Mouse (Mus musculus) kidney, adult 18-20 months (tissue): ENCODE measurements at regions not wholly inside any gene's neighbourhood (a gene's known extent, or its start where the extent isn't known, plus 50 kb on each side); places are given as distances from the start of the nearest gene placed in this dataset.

Source experiments
- DNase-seq: peaks from one replicate; pipeline ENCODE4 v3.0.0; 2021

DNA sequence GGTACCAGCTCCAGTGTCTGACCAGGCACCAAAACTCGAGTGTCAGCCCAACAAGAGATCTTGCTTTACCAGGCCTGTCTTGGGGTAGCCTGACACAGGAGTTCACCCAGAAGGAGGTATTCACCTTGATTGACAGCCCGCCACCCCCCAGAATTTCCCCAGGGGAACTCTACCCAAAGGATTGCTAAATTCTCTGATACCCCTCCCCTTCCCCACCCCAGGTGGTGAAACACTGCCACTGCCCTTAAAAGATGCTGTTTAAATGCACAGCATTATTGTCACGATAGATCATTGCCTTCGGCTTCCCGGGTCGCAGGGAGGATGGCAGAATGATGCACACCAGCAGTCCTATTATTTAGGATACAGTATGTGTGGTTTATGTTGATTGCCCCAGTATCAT lies 476.8 kb downstream of the Prss52 start:
- no peak for DNase-seq

DNA sequence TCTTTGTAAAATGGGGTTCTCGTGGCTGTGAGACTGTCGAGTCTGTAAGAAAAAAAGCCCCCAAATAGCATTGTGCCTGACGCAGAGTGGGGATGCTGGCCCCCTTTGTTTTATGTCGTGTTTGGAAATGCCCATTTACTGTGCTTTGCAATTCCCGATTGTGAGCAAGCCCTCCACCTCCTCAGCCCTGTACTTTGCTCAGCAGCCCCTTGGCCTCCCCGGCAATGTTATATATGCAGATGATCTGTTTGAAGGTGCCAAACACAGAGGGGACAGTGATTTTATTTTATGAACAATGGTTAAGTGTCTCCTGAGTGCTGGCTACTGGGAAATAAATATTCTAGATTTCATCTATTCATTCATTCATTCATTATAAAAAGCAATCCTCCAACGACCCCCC lies 477.6 kb downstream of the Prss52 start:
- DNase-seq, result no peak

GRCm38 (mm10) chr14:64582822-64583221 lies 478.7 kb downstream of the Prss52 start:
- DNase-seq, result no peak

- no peak for DNase-seq
Observed at GRCm38 (mm10) chr14:64584221-64584620, 480.1 kb downstream of the Prss52 start.

GRCm38 (mm10) chr14:64585081-64585470 lies 481.0 kb downstream of the Prss52 start:
- no peak for DNase-seq

DNA sequence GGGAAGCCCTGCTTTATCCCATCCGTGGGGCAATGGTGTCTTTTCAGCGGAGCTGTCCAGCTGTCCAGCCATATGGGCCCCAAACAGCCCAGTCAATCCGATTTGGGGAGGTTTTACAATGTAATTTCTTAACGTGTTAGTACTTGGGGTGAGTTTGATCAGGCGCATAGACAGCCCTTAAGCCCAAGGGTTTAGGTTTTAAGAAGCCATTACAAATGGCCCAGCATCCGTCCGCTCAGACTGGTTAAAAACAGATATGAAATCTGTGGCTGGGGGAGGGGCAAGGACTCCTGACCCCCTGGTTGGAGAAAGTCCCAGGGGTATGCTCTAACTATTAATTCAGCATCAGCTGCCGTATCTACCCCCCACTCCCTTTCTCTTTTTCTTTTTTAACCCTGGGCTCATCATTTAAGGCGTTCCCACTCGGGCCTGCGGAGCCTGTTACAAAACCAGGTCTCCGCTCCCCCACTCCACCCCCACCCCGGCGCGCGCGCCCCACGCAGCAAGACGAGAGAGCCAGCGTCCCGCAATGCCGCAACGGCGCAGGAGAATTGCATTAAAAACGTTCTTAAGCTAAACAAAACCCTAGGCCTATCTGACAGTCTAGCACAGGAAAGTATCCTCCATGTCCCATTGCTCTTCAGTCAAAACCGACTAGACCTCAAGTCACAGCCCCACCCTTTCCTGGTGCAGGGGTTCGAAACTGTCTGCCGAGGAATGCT lies 481.5 kb downstream of the Prss52 start:
- DNase-seq, result no peak

GRCm38 (mm10) chr14:64586386-64586859 lies 482.3 kb downstream of the Prss52 start:
- no peak for DNase-seq

DNA sequence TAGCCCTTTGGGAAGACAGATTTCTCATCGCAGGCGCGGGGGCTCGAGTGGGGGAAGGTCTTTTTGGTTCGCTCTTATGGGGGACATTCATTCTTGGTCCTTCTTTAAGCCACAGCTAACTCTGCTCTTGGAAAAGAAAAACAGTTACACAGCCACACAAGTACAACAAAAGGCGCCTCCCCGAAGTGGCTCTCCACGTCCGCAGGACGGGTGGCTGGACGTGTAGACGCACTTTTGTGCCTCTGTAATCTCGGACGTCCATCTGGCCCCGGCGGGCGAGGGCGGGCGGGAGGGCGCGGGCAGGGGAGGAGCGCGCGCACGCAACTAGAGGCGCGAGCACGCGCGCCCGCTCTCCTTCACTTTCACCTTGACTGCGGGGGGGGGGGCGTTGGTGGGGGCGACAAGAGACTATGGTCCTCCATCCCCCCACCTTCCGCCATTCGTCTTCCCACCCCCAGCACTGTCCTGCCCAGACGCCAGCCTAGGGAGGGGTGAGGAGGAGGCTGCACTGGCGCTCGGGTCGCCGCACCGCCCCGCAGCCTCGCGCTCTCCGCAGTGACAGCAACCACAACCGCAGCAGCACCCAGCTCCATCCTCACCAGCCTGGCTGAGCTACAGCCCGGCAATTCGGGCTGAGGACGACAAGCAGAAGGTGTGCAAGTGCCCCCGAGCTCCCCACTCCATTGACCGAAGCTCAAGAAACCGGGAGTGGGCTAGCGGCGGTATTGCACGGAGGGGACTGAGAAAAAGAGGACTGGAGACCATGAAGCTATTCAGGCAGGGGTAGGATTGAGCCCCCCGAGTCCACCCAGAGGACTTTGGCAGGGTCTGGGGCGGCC lies 483.0 kb downstream of the Prss52 start:
- no peak for DNase-seq

- no peak for DNase-seq
Observed at GRCm38 (mm10) chr14:64587699-64588434, 483.8 kb downstream of the Prss52 start.

GRCm38 (mm10) chr14:64588561-64588960 lies 484.5 kb downstream of the Prss52 start:
- DNase-seq, result no peak

- DNase-seq, result no peak
Observed at GRCm38 (mm10) chr14:64589126-64589525, 485.0 kb downstream of the Prss52 start.

DNA sequence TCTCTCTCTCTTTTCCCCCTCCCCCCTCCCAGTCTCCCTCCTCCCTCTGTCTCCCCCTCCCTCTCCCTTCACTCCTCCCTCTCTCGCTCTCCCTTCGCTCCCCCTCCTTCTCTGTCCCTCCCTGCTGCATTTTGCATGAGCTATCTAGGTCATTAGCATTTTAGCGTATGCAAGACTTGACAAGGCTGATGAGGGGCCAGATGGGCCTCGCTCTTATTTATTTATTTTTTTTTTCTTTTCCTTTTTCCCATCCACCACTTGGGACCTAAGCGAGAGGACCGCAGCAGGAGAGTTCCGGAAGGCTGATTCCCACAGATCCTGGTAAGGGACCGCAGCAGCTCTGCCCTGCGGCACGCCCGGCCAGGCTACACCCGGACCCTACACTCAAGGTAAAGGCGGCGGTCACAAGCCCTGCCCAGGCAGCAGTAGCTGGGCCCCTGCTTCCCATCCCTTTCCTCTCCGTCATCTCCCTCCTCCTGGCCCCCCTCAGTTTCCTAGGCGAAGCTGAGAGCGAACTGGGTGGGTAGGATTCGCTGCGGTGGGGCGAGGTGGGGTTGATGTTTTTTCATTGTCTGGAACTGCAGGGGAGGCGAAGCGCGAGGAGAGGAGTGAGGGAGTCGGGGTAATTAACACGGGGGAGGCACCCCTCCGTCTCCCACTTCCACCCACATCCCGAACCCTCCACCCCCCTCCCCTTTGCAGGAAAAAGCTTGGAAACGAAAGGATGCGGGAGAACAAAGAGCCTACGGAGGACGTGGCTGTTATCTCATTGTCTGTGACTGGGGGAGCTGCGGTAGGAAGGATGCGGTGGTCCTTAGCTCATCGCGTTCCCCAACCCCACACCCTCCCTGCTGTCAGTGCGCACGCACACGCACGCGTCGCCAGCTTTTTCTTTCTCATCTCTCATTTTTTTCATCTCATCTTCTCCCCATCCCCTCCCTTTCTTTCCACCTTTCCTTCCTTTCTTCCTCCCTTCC lies 485.8 kb downstream of the Prss52 start:
- DNase-seq, result peak; percentile 7

- DNase-seq, result no peak
Observed at GRCm38 (mm10) chr14:64590611-64591010, 486.5 kb downstream of the Prss52 start.

GRCm38 (mm10) chr14:64591091-64591976 lies 487.2 kb downstream of the Prss52 start:
- no peak for DNase-seq

- no peak for DNase-seq
Observed at GRCm38 (mm10) chr14:64592176-64592575, 488.1 kb downstream of the Prss52 start.

DNA sequence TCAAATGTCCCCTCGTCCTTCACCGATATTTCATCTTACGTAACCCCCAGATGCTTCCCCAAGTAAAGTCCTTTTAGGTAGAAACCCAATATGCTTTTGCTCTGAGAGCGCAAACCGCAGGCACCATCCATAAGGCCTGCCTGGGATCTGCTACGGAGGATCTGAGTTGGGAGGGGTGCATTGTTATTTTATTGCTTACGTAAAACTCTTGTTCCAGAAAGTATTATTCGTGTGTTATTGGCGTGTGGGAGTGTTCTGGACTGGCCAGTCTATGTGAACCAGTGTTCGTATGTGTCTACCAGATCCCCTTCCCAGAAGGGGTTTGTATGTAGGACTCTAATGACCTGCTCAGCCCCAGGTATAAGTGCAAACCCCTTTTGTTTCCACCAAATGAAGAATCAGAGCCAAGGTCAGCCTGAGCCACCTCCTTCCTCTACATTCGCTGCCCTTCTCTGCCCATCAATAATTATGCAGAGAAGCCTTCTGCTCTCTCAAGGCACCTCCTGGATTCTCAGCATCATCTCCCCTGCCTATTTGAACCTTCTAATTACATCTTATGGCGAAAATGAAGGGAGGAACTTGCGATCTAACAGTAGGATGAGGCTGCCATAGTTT lies 488.7 kb downstream of the Prss52 start:
- no peak for DNase-seq

- DNase-seq, result no peak
Observed at GRCm38 (mm10) chr14:64593564-64593963, 489.5 kb downstream of the Prss52 start.

- no peak for DNase-seq
Observed at GRCm38 (mm10) chr14:64594021-64594561, 490.0 kb downstream of the Prss52 start.

DNA sequence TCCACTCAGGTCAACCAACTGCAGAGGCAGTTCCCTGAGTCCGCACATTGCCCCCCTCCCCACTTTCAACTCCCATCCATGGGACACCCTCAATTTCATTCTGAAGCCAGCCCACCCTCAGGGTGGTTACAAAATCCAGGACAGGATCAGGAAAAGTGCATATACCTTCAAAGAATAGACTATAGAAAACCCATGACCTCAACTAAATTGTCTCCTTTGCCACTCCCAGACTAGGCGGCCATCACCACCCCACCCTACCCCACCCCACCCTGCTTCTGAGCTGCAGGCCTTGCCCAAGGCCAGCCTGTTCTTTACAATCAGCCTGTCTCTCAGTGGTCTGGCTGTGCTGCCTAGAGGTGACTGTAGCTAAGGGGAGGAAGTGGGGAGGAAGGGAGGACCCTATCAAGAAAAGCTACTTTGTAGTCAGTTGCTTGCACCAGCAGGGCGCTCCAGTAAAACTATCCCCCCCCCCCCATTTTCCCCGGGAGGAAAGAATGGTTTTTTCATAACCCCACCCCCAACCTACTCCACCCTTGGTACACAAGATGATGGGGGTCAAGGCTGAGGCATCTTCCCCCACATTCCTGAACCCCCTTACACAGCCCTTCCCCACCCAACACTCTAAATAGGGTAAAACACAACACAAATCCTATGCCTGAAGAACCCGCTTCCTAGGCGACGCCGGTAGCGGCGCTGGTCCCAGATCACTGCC lies 490.9 kb downstream of the Prss52 start:
- DNase-seq, result no peak

DNA sequence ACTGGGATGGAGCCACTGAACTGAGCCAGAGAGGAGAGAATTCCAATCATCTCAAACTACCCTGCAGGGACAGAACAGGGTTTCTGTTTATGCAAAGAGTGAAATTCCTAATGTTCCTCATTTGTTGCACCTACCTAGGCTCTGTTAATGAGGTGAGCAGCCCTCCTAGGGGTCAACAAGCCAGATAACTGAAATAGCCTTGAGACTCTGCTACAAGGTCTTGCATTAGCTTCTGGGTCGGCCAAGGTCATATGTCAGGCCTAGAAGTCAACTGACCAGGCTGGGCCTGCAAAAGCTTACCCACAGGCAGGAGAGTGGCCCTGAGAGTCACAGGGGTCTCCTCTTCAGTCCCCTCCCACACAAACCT lies 491.4 kb downstream of the Prss52 start:
- no peak for DNase-seq
